Mouse (Mus musculus) brain, adult 2 months (tissue): ENCODE data around the gene Ctdspl.

Source experiments
- DNase-seq: peaks from one replicate; pipeline ENCODE4 v3.0.0; 2011; ENCODE audit warnings: low read depth, low spot score

The Ctdspl gene

DNA sequence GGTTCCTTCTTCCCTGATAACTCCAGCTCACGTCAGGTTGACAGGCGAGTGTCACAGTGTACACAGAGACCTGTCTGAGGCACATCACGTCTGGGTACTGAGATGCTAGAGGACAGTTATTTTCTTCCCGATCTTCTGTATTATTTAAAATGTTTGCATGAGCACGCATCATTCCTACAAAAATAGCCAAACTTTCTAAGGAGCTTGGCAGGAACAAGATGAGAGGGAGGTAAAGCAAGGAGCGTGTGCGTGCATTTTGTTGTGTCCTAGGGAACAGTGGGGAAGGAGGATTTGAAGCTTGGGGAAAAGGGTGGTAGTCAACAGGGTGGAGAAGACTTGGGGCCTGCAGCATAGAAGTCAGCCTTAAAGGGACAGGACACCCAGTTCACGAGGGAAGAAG is 22.9 kb downstream of the Ctdspl start:
- DNase-seq = peak; percentile 74

DNA sequence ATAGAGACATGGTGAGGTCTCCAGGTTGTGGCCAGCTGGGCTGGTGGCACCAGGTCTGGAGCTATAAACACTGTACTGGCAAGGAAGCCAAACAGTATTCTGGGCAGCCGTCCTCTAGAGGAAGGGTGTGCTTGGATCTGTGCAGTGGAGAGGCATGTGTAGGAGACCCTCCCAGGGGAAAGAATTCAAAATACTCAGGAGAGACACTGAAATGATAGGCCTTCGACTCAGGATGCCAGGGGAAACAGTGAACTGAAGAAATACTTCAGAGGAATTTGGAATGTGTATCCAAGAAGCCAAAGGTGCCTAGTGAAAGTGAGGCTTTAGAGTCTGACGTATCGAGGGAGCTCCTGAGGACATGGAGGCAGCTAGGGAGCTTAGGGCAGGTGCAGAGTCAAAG is 23.4 kb downstream of the Ctdspl start:
- DNase-seq = no peak

DNA sequence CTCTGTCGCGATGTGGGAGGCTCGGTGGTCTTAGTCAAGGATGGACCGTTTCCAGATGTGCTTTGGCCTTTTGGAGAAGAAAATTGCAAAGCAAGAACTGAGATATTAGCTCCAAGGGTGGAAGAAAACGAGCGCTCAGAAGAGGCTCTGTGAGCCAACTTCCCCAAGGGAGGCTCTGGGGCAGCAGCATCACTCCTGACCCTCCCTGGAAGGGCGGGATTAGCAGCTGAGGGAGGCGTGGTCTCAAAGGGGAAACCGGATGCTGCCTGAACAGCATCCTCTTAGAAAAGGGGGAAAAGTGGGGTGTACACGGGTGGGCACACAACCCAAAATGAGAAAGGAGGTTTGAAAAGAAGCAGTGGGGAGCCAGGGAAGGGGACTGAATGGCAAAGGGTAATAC is 23.8 kb downstream of the Ctdspl start:
- DNase-seq = no peak

DNA sequence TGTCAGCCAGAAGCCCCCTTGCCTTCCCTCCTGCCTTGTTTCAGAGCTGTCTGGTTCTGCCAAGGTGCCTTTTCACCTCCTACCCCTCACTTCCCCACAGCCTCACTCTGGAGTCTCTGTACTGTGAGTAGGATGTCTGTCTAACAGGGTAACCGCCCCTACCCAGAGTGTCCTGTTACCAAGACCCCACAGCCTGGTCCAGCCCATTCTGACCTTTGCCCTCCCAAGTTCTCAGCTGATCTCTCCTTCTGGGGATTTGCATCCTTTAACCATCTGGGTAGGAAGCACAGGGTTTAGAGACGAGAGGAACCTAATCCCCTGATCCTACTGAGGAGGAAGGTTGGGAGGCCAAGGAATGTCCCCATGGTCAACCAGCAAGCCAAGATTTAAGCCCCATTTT is 24.5 kb downstream of the Ctdspl start:
- DNase-seq = no peak

DNA sequence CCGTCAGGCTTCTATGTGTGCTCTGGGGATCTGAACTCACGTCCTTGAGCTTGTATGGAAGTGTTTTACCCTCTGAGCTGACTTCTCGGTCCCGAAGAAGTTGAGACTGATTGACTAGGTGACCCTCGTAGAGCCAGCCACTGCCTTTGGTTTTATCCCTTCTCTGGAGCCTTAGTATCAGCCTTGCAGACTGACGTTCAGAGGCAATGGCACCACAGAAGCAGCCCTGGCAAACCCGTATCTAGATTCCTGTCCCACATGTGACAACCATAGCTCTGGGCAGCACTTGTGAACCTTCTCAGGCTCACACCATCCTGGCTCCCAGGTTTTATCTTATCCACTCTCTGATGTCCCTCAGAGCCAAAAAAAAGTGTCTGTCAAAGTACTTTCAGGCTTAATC is 25.1 kb downstream of the Ctdspl start:
- DNase-seq = no peak

DNA sequence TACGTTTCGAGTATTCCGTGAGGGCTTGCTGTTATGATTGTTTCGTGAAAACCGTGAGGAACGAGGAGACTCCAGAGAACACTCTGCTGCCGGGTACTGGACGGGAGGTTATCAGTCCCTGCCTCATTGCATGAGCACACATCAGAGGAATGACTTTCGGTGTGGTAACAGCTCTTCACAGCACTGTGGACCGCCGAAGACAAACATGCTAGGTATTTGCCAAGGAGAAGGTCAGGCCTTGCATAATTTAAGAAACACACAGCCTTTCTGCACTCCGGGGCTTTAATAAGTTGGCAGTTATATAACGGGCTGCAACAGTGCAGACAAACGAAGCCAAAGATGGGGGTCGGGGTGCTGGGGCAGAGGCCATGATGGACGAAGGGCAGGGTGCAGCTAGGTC is 25.9 kb downstream of the Ctdspl start:
- DNase-seq = no peak

DNA sequence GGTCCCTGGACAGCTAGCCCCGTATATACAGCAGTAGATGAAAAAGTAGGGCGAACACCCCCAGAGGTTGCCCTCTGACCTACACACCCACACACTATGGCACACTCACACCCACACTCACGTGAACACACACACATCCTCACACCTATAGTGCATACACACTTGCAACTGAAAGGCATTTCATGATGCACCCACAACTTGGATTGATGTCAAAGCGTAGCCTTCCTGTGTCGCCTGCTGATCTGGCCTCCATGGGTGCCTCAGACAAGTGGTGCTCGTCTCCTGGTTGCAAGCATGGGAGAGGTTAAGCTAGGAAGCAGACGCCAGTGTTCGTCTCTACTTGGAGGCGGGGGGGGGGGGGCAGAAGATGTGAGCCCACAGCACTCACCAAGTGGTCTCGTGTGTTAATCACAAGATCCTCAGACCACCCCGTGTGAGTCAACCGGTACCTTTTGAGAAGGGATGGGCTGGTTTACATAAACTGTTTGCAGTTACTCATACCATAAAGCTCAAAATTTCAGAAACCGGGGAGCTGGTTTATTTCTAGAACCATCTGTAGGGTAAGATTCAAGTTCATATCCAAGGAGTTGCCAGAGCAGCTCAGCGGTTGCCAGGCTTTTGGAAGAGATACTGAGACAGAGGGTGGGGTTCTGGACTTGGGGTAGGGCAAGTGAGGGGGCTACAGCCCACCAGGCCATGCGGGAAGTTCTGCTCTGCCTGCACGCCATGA is 27.4 kb downstream of the Ctdspl start:
- peak; percentile 73 for DNase-seq

DNA sequence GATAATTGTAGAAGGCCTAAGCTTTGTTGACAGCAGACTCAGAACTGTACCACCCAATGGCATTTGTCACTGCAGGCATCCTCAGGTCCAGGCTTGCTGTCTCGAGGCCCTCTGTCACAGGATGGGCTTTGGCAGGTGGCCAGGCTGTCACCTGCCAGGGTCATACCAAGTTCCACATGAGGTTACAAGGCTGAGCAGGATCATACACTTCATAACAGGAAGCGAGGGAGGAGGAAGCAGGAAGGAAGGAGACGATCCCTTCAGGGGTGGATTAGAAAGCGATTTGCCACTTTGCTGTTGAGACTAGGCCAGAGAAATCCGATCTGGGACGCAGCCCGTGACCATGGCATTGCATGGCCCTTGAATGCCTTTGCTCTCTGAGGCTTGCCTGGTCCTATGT is 32.5 kb downstream of the Ctdspl start:
- DNase-seq = no peak

DNA sequence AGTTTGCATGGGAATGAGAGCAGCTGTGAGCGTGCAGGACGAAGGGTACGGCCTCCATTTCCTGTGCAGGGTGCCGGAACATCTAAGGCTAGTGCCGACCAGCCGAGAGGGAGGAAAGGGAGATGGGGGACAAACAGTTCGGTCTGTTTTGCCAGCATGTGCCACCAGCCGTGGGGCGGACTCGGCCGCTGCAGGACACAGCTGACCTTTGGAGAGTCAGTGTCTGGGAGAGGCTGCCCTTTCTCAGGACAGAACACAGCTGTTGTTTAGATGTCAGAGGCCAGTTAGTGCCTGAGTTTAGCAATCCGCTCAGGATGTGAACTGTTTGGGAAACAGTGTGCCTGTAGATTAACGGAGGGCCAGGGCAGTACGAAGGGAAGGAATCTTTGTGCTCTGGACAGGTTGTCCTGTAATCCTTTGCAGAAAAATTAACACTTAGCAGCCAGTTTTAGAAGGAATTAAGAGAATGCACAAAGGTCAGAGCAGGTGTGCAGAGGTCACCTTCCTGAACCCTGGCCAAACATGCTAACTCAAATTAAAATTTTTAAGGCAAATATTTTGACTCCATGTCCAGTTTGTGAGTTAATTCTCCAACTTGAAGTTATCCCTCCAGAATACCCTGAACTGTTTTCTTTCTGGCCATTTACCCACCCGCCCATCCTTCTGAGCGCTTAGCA is 34.3 kb downstream of the Ctdspl start:
- peak; percentile 45 for DNase-seq

DNA sequence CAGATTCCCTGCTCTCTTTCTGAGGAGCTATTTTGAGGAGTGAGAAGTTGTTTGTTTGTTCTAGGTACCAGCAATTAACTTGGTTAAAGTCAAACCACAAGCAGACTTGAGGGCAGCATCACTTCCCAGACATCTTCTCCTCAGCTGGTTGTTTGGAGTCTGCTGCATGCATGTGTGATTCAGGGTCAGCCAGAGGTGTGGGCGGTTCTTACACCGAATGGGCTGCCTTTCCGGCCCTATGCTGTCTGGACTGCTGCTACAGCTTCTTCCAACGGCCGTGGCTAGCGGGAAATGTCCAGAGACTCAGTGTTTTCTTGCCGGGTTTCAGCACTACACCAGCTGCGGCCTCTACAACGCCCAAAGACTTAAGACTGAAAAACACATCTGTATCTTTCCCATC is 36.9 kb downstream of the Ctdspl start:
- DNase-seq = no peak

DNA sequence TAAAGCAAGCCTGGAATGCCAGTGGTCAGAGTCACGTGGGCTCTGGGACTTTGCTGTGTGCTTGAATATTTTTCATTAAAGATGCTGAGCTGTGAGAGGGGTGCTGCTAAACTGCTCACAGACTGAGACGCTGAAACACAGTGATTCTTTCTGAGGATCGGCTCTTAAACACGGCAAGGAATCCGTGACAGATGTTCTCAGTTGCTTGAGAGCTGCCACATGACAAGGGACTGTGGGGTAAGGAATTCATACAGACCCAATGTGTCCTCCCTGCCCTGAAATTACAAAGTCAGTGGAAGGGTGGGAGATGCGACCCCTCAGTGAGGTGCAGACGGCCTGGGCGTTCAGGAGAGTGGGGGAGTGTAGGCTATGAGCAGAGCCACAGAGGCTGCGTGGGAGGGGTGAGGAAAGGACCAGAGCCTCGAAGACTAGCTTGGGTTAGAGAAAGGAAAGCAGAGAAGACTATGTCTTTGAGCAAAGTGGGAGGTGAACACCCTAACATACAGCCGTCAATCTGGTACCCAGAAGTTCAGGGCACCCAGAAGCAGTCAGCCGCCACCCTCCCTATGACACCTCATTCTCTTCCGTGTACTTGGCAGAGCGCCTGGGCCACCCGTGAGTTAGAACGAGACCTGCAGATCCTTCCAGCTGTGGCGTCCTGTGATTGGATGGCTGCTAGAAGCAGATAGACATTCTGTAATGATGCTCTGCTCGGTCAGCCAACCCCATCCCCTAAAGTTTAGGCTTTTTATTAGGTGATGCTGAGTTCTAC is 38.2 kb downstream of the Ctdspl start:
- DNase-seq = peak; percentile 66

DNA sequence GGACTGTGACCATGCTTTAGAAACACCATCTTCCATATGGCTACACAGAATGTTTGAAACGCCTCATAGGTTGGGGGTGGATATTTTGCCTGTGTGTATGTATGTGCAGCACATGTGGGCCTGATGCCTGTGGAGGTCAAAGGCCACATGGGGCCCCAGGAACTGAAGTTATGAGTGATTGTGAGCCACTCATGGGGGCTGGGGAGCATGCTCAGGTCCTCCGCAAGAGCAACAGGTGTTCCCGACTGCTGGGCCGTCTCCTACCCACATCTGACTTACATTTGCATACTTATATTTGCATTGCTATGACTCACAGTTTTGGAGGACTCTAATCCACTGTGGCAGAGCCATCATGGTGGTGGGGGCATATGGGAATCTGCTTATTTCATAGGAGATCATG is 43.6 kb downstream of the Ctdspl start:
- DNase-seq = peak; percentile 45

DNA sequence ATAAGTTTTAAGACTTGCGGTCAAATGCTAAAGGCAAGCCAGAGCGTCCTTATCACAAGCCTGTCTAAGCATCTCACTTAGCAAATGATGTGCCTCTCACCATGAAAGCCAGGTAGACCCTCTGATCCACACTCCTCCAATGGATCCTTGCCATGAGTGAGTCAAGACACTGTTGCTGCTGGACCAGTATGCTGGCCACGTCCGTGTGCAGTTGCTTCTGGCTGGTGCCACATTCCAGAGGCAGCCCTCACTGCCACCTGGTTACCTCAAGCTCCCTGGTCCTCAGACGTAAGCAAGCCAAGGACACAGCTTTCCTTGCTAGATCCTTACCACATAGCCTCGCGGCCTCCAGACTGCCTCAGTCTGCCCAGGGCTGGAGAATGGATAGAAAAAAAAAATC is 46.8 kb downstream of the Ctdspl start:
- no peak for DNase-seq

DNA sequence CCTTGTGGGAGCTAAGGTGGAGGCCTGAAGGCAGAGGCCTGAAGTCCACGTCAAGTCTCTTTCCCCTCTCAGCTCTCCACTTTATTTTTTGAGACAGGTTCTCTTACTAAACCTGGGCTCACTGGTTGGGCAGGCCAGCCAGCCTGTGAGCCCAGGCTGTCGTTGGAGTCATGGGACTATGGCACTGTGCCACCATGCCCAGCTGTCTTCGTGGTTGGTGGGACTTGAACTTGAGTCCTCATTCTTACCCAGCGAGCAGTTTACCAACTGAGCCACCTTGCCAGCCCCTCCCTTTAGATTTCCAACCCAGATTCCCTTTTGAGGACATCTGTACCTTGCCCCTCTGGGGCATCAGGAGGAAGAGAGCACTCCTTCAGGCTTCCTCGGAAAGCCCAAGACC is 47.3 kb downstream of the Ctdspl start:
- no peak for DNase-seq

DNA sequence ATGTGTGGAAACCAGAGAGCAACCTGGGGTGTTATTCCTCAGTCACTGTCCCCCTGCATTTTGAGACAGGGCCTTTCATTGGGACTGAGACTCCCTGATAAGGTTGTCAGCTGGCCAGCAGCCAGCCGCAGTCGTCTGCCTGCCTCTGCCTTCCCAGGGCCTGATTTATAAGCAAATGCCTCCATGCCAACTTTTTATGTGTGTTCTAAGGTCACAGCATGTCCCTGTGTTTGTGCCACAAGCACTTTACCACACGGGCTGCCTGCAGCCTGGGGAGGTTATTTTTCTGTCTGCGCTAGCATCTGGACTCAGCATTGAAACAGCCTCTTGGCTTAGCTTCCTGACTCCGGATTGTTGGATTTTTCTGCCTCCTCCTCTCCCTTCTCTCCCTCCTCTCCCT is 47.9 kb downstream of the Ctdspl start:
- peak; percentile 66 for DNase-seq

DNA sequence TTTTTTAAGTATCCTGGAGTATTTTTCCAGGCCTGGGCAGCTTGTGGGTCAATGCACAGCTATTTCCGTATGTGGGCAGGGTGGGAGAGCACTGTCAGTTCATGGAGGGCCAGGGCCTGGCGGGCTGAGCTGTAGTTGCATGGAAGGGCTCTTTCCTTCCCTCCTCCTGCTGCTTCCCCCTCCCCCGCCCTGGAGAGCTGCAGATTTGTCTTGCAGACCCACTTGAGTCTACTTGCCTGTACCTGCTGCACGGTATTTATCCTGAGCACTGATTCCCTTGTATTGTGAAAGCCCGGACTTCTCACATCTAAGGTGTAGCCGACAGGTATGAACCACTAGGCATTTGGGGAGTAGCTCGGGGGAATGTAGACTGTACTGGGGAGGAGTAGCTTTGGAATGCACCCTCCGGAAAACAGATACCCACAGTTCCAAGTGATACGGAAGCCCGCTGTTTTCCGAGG is 49.0 kb downstream of the Ctdspl start:
- DNase-seq = no peak

DNA sequence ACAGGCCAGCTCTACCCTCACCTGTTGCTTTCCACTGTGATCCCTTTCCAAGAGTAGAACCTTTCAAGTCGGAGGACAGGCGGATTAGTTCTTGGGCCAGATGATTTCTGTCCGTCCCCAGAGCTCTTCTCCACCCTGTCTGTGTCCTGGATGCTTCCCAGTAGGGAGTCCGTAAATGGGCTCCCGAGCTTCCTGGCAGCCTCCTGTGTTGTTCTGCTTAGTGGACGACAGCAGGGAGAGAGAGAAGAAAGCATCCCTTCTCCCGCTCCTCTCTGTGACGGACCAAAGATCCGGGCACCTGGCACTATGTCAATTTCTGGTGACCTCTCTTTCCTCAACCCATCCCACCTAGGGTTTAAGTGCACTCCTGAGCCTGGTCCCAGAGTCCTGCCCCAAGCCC is 49.5 kb downstream of the Ctdspl start:
- no peak for DNase-seq

DNA sequence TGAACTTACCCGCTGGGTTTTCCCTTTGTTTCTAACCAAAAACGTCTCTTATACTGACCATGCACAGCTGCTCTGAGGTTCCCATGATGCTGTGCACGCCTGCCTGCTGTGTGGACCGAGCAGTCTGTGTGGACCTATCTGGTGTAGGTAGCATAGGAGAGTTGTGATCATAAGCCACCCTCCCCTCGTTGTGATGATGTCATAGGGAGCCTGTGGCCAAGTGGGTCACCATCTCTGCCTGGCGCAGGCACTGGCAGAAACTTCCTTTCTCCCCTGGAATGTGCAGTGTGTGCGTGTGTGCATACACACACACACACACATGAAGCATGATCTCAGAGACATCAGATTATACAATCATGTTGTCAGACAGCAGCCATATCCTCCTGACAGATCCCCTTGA is 50.3 kb downstream of the Ctdspl start:
- DNase-seq = no peak

DNA sequence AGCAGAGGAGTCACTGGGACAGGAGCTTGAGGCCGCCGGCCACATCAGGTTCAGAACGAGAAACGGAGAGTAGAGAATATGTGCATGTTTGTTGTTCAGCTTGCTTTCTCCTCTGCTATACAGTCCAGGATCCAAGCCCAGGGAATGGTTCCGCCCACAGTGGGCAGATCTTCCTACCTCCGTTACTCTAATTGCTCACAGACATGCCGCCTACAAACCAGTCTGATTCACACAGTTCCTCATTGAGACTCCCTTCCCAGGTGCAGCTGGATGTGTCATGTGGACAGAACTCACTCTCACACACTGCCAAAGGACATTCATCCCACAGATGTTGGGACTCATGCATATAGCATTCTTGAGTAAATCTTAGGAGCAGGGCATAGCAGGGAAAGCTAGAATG is 51.2 kb downstream of the Ctdspl start:
- DNase-seq = peak; percentile 76

DNA sequence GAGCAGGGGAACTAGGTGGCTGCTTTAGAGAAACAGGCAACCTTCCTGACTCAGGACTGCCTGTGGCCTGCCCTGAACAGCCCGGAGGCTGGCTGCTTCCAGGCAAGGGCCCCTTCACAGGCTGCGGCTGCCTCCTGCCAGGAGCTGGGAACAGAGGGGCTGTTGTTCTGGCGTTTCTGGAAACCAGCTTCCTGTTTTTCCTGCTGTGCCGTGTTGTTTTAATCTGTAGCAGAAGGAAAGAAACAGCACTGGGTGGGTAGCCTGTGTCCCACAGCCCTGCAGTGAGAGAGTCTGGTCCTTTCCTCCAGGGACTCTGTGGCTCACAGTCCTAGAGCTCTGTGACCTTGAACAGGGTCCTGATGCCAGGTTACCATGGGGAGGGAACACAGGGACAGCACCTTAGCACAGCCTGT is 54.2 kb downstream of the Ctdspl start:
- DNase-seq = peak; percentile 75

DNA sequence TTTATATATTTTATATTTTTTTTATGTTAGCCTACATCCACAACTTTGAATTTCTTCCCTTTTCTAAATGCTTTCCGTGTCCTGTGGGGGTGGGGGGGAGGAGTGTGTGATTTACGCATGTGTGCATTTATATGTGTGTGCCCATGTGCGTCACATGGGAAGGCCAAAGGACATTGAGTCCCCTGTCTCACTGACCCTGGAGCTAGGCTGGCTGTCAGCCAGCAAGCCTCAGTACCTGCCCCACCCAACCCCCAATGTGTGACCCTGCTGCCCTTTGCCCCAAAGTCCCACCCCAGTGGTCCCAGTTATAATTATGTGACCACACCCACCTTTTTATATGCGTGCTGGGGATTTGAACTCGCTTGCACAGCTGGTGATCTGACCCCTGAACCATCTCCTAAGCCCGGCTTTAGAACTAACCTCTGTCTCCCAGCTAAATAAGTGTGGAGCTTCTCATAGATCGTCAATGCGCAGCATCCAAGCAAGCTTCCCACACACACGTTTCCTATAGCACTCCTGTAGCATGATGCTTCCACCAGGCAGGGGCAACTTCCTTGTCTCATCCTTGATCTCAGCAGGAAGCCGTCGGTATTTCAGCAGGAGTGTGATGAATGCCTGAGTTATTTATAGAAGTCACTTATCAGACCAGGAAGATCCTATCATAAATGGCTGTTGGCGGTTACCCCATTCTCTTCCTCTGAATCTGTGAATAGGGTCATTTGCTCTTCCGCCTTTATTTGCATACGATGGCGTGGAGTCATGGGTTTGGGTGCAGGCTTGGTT is 58.6 kb downstream of the Ctdspl start:
- no peak for DNase-seq

DNA sequence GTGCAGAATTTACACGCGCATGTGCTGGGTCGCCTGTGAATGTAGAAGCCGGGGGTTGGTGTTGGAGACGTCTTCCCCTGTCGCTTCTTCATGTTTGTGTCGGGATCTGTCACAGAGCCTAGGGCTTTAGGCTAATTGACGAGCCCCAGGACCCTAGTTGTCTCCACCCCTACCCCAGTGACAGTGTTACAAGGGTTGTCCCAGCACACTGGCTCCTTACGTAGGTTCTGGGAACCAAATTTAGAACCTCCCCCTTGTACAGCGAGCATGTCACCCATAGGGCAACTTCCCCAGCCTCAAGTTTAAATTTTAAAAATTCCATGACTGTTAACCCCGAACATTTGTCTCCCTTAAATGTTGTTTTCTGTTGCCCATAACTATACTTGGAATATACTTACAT is 60.0 kb downstream of the Ctdspl start:
- DNase-seq = no peak
